Mouse (Mus musculus): Measurements from ENCODE around the gene Frmd4b.

GRCm38 (mm10) chr6:97276366-97276765 lies 341.0 kb downstream of the Frmd4b start:
- no peak for TF ChIP-seq TBP (conservative IDR thresholded peaks at IDR 0.05; ENCODE audit: low read depth, low read length)
- no peak for TF ChIP-seq MAX (IDR thresholded peaks at IDR 0.05; ENCODE audit: low read length)
- TF ChIP-seq ZNF384 (IDR thresholded peaks at IDR 0.05; ENCODE audit: low read depth, low read length): no peak
- no peak for TF ChIP-seq SIN3A (IDR thresholded peaks at IDR 0.05; ENCODE audit: low read length)
- TF ChIP-seq POLR2AphosphoS2 (IDR thresholded peaks at IDR 0.05; ENCODE audit: low read depth, low read length): no peak
- no peak for TF ChIP-seq NRF1 (IDR thresholded peaks at IDR 0.05; ENCODE audit: low read depth, low read length)
- no peak for TF ChIP-seq MXI1 (IDR thresholded peaks at IDR 0.05; ENCODE audit: low read depth, low read length)

Data from CH12.LX (cell line).